Mouse (Mus musculus) lung, postnatal 0 days (tissue): Measurements from ENCODE around the gene Zbtb8a.

ENCODE experiments used
- CTCF ChIP-seq: IDR thresholded peaks from 2 replicates; pipeline ENCODE4 v1.5.1; 2016; ENCODE audit warnings: antibody characterized with exemption, mild to moderate bottlenecking
- EP300 ChIP-seq: IDR thresholded peaks from 2 replicates; pipeline ENCODE4 v1.6.1; 2016; ENCODE audit warnings: antibody characterized with exemption, mild to moderate bottlenecking, control low read depth

DNA sequence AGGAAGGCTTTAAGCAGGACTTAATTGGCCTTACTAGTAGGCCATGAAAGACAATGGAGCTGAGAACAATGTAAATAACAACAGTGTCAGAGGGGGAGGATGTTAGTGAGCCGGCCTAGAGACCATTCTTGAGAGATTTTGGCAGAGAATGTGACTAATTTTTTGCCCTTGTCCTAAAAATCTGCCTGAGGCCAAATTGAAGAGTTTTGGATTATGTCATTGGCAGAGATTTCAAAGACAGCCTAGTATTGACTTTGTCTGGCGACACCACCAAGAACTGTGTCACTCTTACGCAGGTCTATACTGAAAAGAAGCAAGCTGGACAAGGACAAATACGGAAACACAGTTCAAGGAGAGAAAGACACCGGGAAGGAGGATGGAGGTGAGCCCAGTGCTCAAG lies 15.1 kb downstream of the Zbtb8a start:
- TF ChIP-seq EP300 (no peak), CTCF (no peak)
